Mouse (Mus musculus) hindbrain, embryonic 14.5 days (tissue): ENCODE data around the gene Elavl3. TPM values are rescaled to one million over a fixed set of nuclear protein-coding genes. Genes with fewer than 3 reads are reported as not detected.
"Not testable (repeated sequence)": the region's sequence is repeated elsewhere in the genome, so short reads cannot be mapped to it uniquely, and the experiment has no call there.

Experiments used
- ATAC-seq: fragments of 200-750 bp; cut with Nextera tagmentation; 2 replicates; pipeline ENCODE4 v1.8.0; 2017; ENCODE audit warnings: moderate number of reproducible peaks, mild to moderate bottlenecking, moderate TSS enrichment, moderate library complexity; ENCODE audit not compliant: low FRiP score
- DNase-seq: peaks from one replicate; pipeline ENCODE4 v3.0.0-alpha.2; 2015; ENCODE audit warnings: low spot score
- H3K27ac ChIP-seq: fragments of 300-500 bp; sonication (generic); 2 replicates; pipeline ENCODE4 v1.5.1; 2014; ENCODE audit warnings: mild to moderate bottlenecking, moderate library complexity
- H3K27me3 ChIP-seq: fragments of 300-500 bp; sonication (generic); 2 replicates; pipeline ENCODE4 v1.6.1; 2014; ENCODE audit warnings: mild to moderate bottlenecking, low read length, mixed read lengths; ENCODE audit not compliant: control insufficient read depth, insufficient read depth
- H3K36me3 ChIP-seq: fragments of 300-500 bp; sonication (generic); replicated peaks from 2 replicates; pipeline ENCODE4 v1.6.1; 2014; ENCODE audit not compliant: control insufficient read depth, insufficient read depth
- H3K4me1 ChIP-seq: fragments of 300-500 bp; sonication (generic); replicated peaks from 2 replicates; pipeline ENCODE4 v1.6.1; 2014; ENCODE audit warnings: antibody characterized with exemption, low read length, mixed read lengths; ENCODE audit not compliant: control insufficient read depth, insufficient read depth
- H3K4me2 ChIP-seq: fragments of 300-500 bp; sonication (generic); replicated peaks from 2 replicates; pipeline ENCODE4 v1.6.1; 2014; ENCODE audit warnings: mild to moderate bottlenecking, moderate library complexity
- H3K4me3 ChIP-seq: fragments of 300-500 bp; sonication (generic); replicated peaks from 2 replicates; pipeline ENCODE4 v1.5.1; 2014; ENCODE audit warnings: mild to moderate bottlenecking, low read length
- H3K9ac ChIP-seq: fragments of 300-500 bp; sonication (generic); 2 replicates; pipeline ENCODE4 v1.6.1; 2014
- H3K9me3 ChIP-seq: fragments of 300-500 bp; sonication (generic); 2 replicates; pipeline ENCODE4 v1.6.1; 2016; ENCODE audit warnings: low read length; ENCODE audit not compliant: control insufficient read depth
- WGBS: fragments of 180-500 bp; shearing (Covaris S2); extraction: QIAGEN DNeasy Blood & Tissue Kit; methylation state at CpG from one replicate; pipeline ENCODE4 v1.1.7; 2014; 5-methylcytosine and 5-hydroxymethylcytosine counted together
- polyA plus RNA-seq: library from polyadenylated mRNA; unstranded; fragments of >200 nt; fragmentation: Nextera tagmentation; extraction: Ambion mirVana; gene quantifications from 2 replicates; pipeline ENCODE4 v1.2.1, GENCODE M21; 2014

Gene Elavl3
- polyA plus RNA-seq, 1 experiment from 2014 or later = 130 TPM

GRCm38 (mm10) chr9:22085022-22085834 lies 33.4 kb upstream of the Elavl3 start, which contains the start of gene Ecsit:
Gene Ecsit, minus strand, starts transcription at chr9:22085438.
- Histone ChIP-seq H3K4me1 (peaks cover 11% of the 10 kb centered on the region), H3K36me3 (peaks cover 2% of the 10 kb centered on the region; the same call in 1 of the 2 replicates), H3K27me3 (no peaks in the 10 kb centered on the region), H3K4me2 (peak within 1 kb of the TSS; percentile 73), H3K9me3 (no peaks in the 10 kb centered on the region), H3K9ac (peak within 1 kb of the TSS; percentile 80), H3K4me3 (peak within 1 kb of the TSS; percentile 69), H3K27ac (peak within 1 kb of the TSS; percentile 67)
- peak; percentile 93 for DNase-seq
- WGBS = under 1% methylated on average over 48 of the region's 48 CpGs
- ATAC-seq = peak; percentile 99

DNA sequence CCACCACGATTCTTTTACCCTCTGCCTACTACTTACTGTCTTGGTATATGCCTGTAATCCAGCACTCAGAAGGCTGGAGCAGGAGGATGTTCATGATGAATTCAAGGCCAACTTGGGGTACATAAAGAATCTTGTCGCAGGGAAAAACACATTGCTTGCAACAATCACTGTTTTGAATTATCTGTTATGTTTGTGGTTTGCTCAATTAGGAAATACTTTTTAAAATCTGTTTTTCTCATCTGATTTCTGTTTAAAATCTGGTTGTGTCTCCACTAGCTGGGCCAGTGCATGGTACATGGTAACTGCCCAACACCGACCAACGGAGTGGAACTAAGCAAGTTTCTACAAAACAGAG lies 32.8 kb upstream of the Elavl3 start:
- DNase-seq (no peak), ATAC-seq (no peak)
- H3K9ac ChIP-seq = peak overlapping the region; percentile 80
- WGBS = 36% methylated on average over 4 of the region's 4 CpGs
- H3K27me3 ChIP-seq = no peaks in the 10 kb centered on the region
- peaks cover 8% of the 10 kb centered on the region; the same call in 1 of the 2 replicates for H3K36me3 ChIP-seq
- H3K9me3 ChIP-seq = no peaks in the 10 kb centered on the region
- peak overlapping the region; percentile 67 for H3K27ac ChIP-seq
- H3K4me2 ChIP-seq = peak overlapping the region; percentile 73
- peak overlapping the region; percentile 69 for H3K4me3 ChIP-seq
- H3K4me1 ChIP-seq = peaks cover 11% of the 10 kb centered on the region

DNA sequence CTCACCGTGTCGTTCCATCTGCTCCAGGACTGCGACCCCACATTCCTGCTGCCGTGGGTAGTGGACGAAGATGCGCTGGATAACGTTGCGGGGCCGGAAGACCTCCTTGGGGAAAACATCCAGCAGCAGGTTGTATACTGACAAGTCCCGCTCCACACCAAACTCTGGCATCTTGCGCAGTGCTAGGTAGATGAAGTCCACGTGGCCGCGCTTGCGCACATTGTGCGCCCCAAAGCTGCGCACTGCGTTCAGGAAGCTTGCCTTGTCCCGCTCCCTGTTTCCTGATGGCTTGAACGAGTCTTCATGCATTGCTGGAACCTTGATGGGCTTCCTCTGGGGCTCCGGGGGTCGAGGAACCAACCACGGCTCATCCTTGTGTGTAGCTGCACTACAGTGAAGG lies 24.4 kb upstream of the Elavl3 start:
- Histone ChIP-seq H3K27me3 (no peaks in the 10 kb centered on the region), H3K36me3 (peaks cover 53% of the 10 kb centered on the region), H3K4me2 (no peak overlapping the region), H3K27ac (no peak overlapping the region), H3K9ac (no peak overlapping the region), H3K9me3 (no peaks in the 10 kb centered on the region), H3K4me3 (no peak overlapping the region), H3K4me1 (0 out of 2 replicates have a peak, but pooled peaks cover 4% of the 10 kb centered on the region)
- ATAC-seq (no peak), DNase-seq (no peak)
- 95% methylated on average over 23 of the region's 23 CpGs for WGBS

DNA sequence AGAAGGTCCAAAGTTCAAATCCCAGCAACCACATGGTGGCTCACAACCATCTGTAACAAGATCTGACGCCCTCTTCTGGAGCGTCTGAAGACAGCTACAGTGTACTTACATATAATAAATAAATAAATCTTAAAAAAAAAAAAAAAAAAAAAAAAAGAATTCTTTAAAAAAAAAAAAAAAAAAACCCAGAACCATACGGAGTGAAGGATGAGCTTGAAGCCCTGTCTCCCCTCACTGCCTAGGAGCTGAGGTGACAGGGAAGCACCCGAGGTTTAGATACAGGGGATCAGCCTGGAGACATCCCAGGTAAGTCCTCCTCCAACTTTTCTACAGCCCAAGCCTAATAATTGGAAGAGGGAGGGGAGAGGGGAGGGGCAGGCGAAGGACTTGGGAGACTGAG lies 24.0 kb upstream of the Elavl3 start:
- ATAC-seq, DNase-seq, H3K4me1 ChIP-seq, H3K9ac ChIP-seq, H3K27ac ChIP-seq, H3K9me3 ChIP-seq, H3K4me2 ChIP-seq, H3K27me3 ChIP-seq, H3K4me3 ChIP-seq: not testable (repeated sequence)
- H3K36me3 ChIP-seq = peaks cover 53% of the 10 kb centered on the region
- 80% methylated on average over 5 of the region's 5 CpGs for WGBS

DNA sequence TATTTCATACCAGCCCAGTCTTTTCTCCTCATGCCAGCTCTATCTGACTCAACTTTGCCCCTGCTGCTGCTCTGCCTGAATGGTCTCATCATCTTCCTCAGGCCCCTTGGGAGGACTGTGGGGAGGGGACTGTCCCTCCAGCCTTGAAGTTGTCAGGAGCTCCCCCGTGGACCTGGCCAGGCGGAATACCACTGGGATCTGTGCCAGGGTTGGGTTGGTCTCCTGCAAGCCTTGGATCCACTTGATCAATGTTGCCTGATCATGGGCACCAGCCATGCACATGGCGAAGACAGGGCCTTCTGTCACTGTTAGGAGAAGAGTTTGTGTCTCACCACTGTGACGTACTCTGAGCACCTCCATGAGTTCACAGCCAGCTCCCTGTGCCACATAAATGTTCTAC lies 20.5 kb upstream of the Elavl3 start:
- WGBS = 89% methylated on average over 4 of the region's 4 CpGs
- DNase-seq (no peak), ATAC-seq (no peak)
- peaks cover 56% of the 10 kb centered on the region for H3K36me3 ChIP-seq
- H3K27me3 ChIP-seq = no peaks in the 10 kb centered on the region
- no peak overlapping the region for H3K27ac ChIP-seq
- H3K9ac ChIP-seq = no peak overlapping the region
- no peak overlapping the region for H3K4me3 ChIP-seq
- peaks cover 12% of the 10 kb centered on the region for H3K4me1 ChIP-seq
- H3K9me3 ChIP-seq = no peaks in the 10 kb centered on the region
- H3K4me2 ChIP-seq = no peak overlapping the region

- Histone ChIP-seq H3K27me3 (no peaks in the 10 kb centered on the region), H3K36me3 (peaks cover 49% of the 10 kb centered on the region), H3K4me1 (peaks cover 12% of the 10 kb centered on the region), H3K9me3 (no peaks in the 10 kb centered on the region), H3K9ac (peak within 1 kb of the TSS; percentile 78), H3K4me2 (peak within 1 kb of the TSS; percentile 59), H3K27ac (peak within 1 kb of the TSS; percentile 93), H3K4me3 (peak within 1 kb of the TSS; percentile 60)
- peak; percentile 98 for DNase-seq
- ATAC-seq = peak; percentile 96
- under 1% methylated on average over 58 of the region's 87 CpGs for WGBS
These were observed 19.2 kb upstream of the Elavl3 start, which contains the start of the genes Gm49318 and Zfp653 for GRCm38 (mm10) chr9:22070791-22071573. Gene Gm49318, minus strand, starts transcription at chr9:22071259. Gene Zfp653, minus strand, starts transcription at chr9:22071376.

GRCm38 (mm10) chr9:22069881-22070553 lies 18.2 kb upstream of the Elavl3 start:
- H3K9ac ChIP-seq = peak overlapping the region; percentile 78
- 0 out of 2 replicates have a peak, but pooled peaks have one; percentile 0 for ATAC-seq

DNA sequence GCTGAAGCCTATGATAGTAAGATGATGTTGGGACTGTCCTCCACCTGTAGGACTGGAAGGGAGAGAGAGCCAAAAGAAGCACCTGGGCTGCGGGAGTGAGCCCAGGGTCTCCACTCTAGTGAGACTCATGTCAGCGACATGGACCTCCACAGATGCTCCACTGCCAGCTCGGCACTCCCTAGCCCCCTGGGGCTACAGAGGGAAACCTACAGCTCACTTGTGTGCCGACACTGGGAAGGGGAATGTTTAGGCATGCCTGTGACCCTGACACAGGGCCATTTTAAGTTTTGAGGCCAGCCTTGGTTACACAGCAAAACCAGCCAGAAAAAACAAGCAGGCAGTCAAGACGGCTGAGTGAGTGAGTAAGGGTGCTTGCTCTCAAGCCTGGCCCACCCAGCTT lies 15.4 kb upstream of the Elavl3 start:
- no peak overlapping the region for H3K4me2 ChIP-seq
- H3K27ac ChIP-seq = no peak overlapping the region
- 79% methylated on average over 5 of the region's 5 CpGs for WGBS
- peaks cover 12% of the 10 kb centered on the region for H3K4me1 ChIP-seq
- no peak for ATAC-seq
- peaks cover 59% of the 10 kb centered on the region for H3K36me3 ChIP-seq
- no peaks in the 10 kb centered on the region for H3K27me3 ChIP-seq
- no peak overlapping the region for H3K4me3 ChIP-seq
- no peaks in the 10 kb centered on the region for H3K9me3 ChIP-seq
- DNase-seq = no peak
- no peak overlapping the region for H3K9ac ChIP-seq

More at GRCm38 (mm10) chr9:22069881-22070553, 18.2 kb upstream of the Elavl3 start:
- H3K4me1 ChIP-seq = peaks cover 12% of the 10 kb centered on the region
- H3K9me3 ChIP-seq = no peaks in the 10 kb centered on the region
- no peak for DNase-seq
- peak overlapping the region; percentile 60 for H3K4me3 ChIP-seq
- H3K36me3 ChIP-seq = peaks cover 55% of the 10 kb centered on the region
- H3K27ac ChIP-seq = no peak overlapping the region
- WGBS = 68% methylated on average over 4 of the region's 4 CpGs
- H3K4me2 ChIP-seq = peak overlapping the region; percentile 59
- H3K27me3 ChIP-seq = no peaks in the 10 kb centered on the region

DNA sequence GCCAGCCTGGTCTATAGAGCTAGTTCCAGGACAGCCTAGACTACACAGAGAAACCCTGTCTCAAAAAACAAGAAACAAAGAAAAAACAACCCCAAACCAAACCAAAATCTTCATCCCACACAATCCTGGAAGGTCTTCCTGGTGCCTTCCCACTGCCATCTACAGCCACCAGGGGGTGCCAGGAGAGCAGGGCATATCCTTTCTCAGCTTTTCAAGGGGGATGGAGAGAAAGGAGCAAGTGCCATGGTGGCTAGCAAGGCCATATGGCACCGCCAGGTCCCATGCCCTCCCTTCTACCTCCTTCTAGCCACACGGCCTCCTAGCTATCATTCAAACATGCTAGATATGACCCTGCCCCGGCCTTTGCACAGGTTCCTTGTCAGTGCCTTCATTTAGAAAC lies 14.6 kb upstream of the Elavl3 start:
- Histone ChIP-seq H3K36me3 (peaks cover 67% of the 10 kb centered on the region), H3K9me3 (no peaks in the 10 kb centered on the region), H3K27me3 (no peaks in the 10 kb centered on the region), H3K4me3 (no peak overlapping the region), H3K4me2 (no peak overlapping the region), H3K9ac (no peak overlapping the region), H3K27ac (no peak overlapping the region), H3K4me1 (peaks cover 8% of the 10 kb centered on the region)
- 92% methylated on average over 3 of the region's 3 CpGs for WGBS
- ATAC-seq (no peak), DNase-seq (no peak)
